Mouse (Mus musculus): Measurements from ENCODE around the gene Gm43518.

Gm43518 gene

GRCm38 (mm10) chr5:123927118-123927517, at the start of gene Gm43518:
Gene Gm43518, plus strand, starts transcription at chr5:123927418.
- no peak for DNase-seq (ENCODE audit: low read depth)

DNA sequence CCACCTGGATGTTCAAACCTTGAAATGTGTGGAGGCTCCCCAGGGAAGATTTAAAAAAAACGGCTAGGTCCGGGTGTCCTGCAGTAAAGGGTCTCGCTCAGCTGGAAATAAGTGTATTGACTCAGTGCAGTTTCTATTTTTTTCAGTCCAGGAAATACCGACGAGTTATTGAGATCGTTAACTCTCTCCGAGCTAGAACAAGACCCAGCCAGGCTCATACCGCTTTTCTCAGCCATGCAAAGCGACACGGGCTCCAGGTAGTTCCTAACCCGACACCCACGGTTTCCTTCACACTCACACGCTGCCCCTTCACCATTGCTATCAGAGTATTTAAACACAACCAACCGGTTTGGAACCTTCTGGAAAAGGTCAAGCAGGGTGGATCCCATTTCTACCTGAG, 49.2 kb upstream of the Gm43518 start:
- DNase-seq (ENCODE audit: low read depth) = no peak

GRCm38 (mm10) chr5:123879928-123880327, 47.3 kb upstream of the Gm43518 start, which contains the start of gene Hcar1:
Gene Hcar1, minus strand, starts transcription at chr5:123880020.
- no peak for DNase-seq (ENCODE audit: low read depth)

- no peak for DNase-seq (ENCODE audit: low read depth)
Observed at GRCm38 (mm10) chr5:123880778-123881177, 46.4 kb upstream of the Gm43518 start.

DNA sequence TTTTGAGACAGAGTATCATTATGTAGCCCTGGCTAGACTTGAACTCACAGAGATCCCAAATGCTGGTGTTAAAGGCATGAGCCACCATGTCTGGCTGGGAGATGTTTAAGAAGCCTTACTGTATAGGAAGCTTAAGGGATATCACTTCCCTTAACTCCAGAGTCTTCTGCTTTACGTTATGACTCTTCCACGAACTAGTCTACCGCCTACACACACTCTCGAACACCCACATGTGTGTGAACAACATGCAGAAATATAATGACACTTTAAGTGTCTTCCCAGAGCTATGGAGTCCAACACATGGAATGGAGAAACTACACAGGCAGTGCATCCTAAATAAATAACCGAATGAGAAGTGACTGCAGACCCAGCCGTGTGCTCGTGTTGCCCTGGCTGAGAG, 43.3 kb upstream of the Gm43518 start:
- no peak for DNase-seq (ENCODE audit: low read depth)

GRCm38 (mm10) chr5:123884332-123884731, 42.9 kb upstream of the Gm43518 start:
- no peak for DNase-seq (ENCODE audit: low read depth)

GRCm38 (mm10) chr5:123886365-123886764, 40.9 kb upstream of the Gm43518 start:
- no peak for DNase-seq (ENCODE audit: low read depth)

GRCm38 (mm10) chr5:123890312-123890711, 36.9 kb upstream of the Gm43518 start:
- DNase-seq (ENCODE audit: low read depth) = no peak

DNA sequence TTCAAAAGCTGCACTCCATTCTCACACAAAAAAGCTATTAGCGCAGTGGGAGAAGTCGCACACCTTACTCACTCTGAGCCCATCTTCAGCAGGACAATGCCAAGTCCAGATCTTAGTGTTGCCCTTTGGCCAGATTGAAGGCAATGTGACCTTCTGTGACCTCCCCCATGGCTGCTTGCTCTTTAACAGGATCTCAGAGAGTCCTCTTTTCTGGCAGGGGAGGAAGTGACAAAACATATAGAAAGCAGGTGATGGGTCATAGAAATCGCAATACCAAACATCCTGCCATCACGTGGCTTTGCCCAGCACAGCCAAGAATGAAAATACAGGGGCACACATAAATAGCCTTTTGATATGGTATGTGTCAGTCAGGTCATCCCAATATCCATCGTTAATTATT, 36.2 kb upstream of the Gm43518 start:
- no peak for DNase-seq (ENCODE audit: low read depth)

GRCm38 (mm10) chr5:123891669-123892068, 35.5 kb upstream of the Gm43518 start:
- DNase-seq (ENCODE audit: low read depth) = peak; percentile 45

GRCm38 (mm10) chr5:123893520-123893919, 33.7 kb upstream of the Gm43518 start:
- no peak for DNase-seq (ENCODE audit: low read depth)

GRCm38 (mm10) chr5:123896395-123896794, 30.8 kb upstream of the Gm43518 start:
- no peak for DNase-seq (ENCODE audit: low read depth)

DNA sequence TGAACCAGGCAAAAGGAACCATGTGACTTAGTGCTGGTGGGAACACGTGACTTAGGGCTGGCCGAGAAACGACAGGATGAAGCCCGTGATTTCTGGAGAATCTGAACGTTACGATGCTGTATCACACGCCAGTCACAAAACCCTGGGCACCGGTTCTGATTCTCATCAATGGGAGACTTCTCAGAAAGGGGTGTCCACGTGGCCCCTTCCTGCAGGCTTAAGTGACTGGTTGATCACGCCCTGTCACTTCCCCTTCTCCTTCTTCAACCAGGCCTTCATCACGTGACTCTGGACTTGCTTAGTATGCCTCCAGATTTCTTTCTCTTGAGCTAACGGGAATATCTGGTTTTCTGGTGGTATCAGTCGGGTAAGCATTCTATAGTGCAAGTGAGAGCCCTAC, 29.9 kb upstream of the Gm43518 start:
- no peak for DNase-seq (ENCODE audit: low read depth)

DNA sequence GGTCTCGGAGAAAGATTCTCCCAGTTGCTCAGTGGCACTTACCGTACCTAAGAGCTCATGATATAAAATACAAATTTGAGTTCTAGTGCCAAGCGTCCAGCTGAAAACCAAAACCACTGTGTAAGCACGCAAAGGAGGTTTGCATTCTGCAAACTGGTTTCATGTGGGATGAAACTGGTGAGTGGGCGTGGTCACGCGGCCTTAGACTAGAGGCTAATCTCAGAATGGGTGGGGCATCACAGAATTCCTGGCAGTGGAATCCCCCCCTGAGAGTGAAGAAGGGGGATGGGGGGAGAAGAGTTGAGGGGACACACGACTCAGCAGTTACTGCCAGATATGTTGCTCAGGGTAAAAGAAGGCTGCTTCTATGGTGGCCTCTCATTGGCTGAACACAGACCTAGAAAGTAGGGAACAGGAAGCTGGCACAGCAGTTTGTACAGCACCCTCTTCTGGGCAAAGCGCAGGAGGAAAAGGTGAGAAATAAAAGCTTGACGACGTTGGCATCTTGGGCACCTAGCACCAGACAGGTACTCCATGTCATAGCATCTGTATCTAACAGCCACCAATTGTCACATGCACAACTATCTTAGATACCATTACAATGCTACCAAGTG, 23.1 kb upstream of the Gm43518 start:
- DNase-seq (ENCODE audit: low read depth) = no peak

- DNase-seq (ENCODE audit: low read depth) = no peak
Observed at GRCm38 (mm10) chr5:123906146-123906975, 20.9 kb upstream of the Gm43518 start.

DNA sequence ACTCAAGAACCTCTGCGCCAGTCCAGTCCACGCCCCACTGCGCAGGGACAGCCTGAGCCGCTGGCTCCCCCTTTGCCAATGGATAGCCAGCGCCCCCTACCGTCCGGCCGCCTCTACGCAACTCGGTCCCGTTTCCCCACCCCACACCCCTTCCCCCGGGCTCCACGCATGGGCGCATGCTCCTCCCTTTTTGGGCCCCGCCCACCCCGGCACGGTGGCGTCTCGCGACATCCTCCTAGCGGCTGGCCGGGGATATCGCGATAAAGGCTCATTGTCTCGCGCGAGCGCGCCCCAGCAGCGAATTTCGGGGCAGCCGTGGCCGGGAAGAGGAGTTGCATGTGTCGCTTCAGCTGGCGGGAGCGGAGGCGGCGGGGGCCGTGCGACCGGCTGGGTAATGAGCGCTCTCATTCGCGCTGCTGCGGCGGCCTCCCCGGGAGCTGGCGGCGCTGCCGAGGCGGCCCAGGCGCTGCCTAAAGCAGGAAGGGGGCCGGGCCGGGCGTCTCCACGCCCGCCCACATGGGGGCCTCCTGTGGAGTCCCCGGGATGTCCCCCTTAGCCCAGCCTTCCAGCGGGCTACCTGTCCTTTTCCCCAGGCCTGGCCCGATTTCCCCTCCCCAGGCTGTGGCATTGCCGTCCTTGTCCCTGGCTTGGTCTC, 20.1 kb upstream of the Gm43518 start, which contains the start of gene Denr:
Gene Denr, plus strand, starts transcription at position 200 of the 655 bp plus-strand sequence.
- DNase-seq (ENCODE audit: low read depth) = peak; percentile 96

GRCm38 (mm10) chr5:123907631-123907977, 19.6 kb upstream of the Gm43518 start:
- DNase-seq (ENCODE audit: low read depth) = no peak

DNA sequence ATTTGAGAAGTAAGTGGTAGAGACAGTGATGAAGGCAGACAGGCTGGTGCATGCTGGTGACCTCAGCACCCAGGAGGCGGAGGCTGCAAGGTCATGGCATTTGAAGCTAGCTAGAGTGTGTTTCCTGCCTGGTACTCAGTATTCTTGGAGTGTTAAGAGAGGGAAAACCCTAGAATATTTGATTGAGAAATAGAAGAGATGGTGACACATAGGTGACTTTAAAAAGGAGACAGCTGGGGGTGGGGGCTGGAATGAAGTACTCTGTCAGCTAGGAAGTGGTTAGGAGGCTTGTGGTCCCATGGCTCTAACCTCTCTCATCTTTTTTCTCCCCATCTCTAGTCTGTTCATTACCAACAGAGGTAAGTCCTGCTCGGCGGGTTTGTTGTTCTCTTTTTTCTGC, 12.4 kb upstream of the Gm43518 start:
- DNase-seq (ENCODE audit: low read depth) = no peak

- no peak for DNase-seq (ENCODE audit: low read depth)
Observed at GRCm38 (mm10) chr5:123922112-123922511, 5.1 kb upstream of the Gm43518 start.

DNA sequence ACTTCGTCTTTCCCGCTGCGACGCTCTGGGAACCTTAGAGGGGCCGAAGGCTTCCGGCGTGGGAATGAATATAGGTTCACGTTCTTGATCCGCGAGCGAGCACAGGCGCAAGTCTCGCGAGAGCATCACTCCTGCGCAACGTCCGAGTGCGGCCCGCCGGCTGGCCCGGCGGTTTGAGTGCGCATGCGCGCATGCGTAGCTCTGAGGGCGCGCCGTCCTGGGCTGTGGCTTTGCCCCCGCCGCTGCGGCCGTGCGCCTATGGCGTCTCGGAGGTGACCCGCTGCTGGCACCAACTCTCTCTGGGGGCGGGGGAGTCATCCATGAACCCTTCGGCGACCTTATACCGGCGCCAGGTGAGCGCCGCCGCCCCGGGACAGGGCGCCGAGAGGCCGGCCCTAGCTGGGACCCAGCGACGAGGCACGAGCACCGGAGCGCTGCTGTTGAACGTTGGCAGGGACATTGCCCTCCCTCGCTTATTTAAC, 3.3 kb downstream of the Gm43518 start, which contains the start of gene Ccdc62:
Gene Ccdc62, plus strand, starts transcription at position 172 of the 482 bp plus-strand sequence.
- peak; percentile 90 for DNase-seq (ENCODE audit: low read depth)

DNA sequence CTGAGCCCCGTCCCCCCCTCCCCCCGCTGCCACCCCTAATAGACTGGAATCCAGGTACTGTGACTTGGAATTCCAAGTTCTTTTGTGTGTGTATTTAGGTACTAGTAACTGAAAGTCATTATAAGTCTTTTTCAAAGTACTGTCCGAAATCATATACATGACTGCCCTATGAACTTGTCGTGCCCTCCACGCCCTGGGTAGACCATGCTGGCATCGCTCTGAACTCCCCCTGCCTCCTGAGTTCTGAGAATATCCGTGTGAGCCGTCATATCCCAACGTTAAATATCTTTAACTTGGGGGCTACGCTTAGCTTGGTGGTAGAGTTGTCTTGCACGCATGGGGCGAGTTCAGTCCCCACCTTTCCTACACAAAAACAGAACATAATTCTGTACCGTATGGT, 3.9 kb downstream of the Gm43518 start:
- DNase-seq (ENCODE audit: low read depth) = no peak

GRCm38 (mm10) chr5:123932927-123933326, 5.7 kb downstream of the Gm43518 start:
- no peak for DNase-seq (ENCODE audit: low read depth)

- DNase-seq (ENCODE audit: low read depth) = peak; percentile 15
Observed at GRCm38 (mm10) chr5:123933556-123933955, 6.3 kb downstream of the Gm43518 start.

All from c-Kit-positive CD71-positive TER-119-negative erythroid progenitor cells, embryonic 14.5 days (primary cell).